Mouse (Mus musculus): ENCODE results near the gene Zfp763. TPM values are rescaled to one million over a fixed set of nuclear protein-coding genes. Genes with fewer than 3 reads are reported as not detected.

Gene Zfp763
- polyA plus RNA-seq (2021; fragmentation: Nextera tagmentation) = 9.0 and 10.2 TPM in 2 replicates
- long read RNA-seq, experiment 1, transcript Zfp763-201 (4 exons, 3,407 nt) = major isoform, 18 of 25 reads
- long read RNA-seq, experiment 1, partial matches to known transcripts = 1 of 25 reads
- long read RNA-seq, experiment 1, other reads (novel, unspliced or antisense) = 6 of 25 reads
- long read RNA-seq, experiment 2, transcript Zfp763-201 (4 exons, 3,407 nt) = major isoform, 108 of 118 reads
- long read RNA-seq, experiment 2, partial matches to known transcripts = 0 of 118 reads
- long read RNA-seq, experiment 2, other reads (novel, unspliced or antisense) = 8 of 118 reads

DNA sequence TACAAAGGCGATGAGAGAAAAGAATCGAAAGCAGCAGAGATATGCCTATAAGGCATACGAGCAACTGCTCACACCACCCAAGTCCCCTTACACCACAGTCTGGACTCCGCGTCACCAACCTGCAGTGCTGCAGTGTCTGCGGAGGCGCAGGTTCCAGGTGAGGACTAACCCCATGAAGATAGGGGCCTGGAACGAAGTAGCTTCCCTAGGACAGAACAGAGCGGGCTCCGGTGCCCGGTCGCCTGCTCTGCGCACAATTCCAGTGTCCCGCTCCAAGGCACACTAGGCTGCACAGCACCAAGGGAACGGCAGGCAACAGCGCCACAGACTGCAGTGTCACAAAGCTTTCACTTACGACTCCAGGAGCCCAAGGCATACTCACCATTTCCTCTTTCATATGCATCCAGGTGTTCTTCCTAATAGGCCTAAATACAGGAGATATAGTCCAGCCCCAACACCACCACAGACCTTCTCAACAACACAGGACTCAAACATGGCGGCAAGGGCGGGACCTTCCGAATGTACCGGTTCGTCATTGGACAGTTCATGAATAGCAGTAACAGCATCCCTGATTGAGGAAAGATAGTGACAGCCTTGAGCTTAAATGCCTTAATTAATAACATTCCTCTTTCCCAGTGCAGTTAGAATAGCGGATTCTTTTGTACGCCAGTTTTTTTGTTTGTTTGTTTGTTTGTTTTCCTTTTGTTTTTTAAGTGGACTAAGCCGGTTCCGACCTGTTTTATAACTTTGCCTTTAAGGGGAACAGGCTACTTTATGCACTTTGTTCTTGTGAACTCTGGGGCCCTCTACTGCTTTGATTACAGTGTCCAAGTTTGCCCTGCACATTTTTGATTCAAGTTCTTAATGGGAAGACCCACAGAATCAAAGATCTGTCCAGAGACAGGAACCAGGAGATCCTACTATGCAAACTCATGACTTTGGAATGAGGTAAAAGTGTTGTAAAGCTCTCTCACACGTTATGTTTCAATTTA lies at the start of gene Zfp763:
TSS of gene Zfp763 (minus strand) at position 503 of the 992 bp plus-strand sequence.

DNA sequence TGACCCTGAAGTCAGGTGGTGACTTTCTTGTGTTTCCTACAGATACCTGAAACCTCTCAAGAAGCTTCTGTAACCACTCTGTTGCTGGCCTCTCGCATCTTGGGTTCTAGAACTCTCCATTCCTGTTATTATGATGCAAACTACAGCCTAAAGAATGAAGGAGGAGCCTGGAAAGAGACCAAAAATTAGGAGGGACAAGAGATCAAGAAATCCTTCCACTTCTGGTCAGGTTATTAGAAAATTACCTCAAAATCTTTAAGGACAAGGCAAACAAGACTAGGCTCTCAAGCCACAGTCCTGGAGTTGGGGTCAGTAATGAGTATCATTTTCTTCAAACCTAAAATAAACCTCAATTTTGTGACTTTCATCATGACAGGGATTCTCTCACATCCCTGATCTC lies 34.8 kb upstream of the Zfp763 start, which contains the start of gene 4921501E09Rik:
TSS of gene 4921501E09Rik (minus strand) at position 101 of the 400 bp plus-strand sequence.

DNA sequence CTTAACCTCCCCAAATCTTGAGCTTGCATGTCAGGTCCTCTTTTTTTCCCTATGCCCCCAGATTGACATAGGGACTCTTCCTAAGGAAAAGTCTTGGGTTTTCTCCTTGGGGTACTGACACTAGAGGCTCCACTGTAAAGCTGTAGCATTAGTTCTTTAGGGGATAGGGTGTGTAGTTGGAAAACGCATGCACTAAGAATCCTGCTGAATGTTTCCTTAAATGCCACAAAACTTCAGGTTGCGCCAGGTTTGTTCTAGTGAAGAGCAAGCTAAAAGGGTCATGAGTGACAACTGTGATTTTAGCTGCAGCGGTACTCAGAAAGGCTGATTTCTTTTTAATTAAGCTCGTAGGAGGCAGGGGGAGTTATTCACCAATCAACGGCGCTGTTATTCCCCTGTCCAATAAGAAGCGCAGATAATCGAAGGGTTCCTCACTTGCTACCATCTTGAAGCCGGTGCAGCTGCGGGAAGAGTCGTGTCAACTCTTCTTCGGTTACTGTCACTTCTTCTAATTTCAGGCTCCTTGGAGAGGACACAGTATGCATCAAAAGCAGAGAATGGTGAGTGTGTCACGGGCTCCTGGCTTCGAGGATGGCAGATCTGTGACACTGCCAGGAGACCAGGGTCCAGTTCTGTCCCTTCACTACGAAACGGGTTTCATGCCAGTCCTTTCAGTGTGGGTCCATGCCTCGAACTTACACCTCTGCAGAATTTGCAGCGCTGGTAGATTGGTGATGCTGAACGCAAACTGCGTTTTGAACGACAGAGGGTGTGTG lies 40.3 kb downstream of the Zfp763 start, which contains the start of gene Zfp952:
TSS of gene Zfp952 (plus strand) at position 431 of the 776 bp plus-strand sequence.

Other genes starting within 250 kb of the Zfp763 start
- gene Zfp871, start 245.1 kb downstream of the Zfp763 start, polyA plus RNA-seq (2021; fragmentation: Nextera tagmentation) = 8.2 and 13.9 TPM in 2 replicates
- 2.4 and 3.6 TPM in 2 replicates for gene Zfp811, start 223.5 kb downstream of the Zfp763 start, polyA plus RNA-seq (2021; fragmentation: Nextera tagmentation)
- gene Zfp799, start 203.1 kb downstream of the Zfp763 start, polyA plus RNA-seq (2021; fragmentation: Nextera tagmentation) = 12.1 and 12.7 TPM in 2 replicates
- gene Zfp870, start 141.8 kb downstream of the Zfp763 start, polyA plus RNA-seq (2021; fragmentation: Nextera tagmentation) = 2.6 and 2.8 TPM in 2 replicates
- 9.2 and 10.1 TPM in 2 replicates for gene Cyp4f14, start 116.1 kb downstream of the Zfp763 start, polyA plus RNA-seq (2021; fragmentation: Nextera tagmentation)
- 8.4 and 9.0 TPM in 2 replicates for gene Cyp4f13, start 86.0 kb downstream of the Zfp763 start, polyA plus RNA-seq (2021; fragmentation: Nextera tagmentation)
- 4.0 and 4.2 TPM in 2 replicates for gene Zfp472, start 67.6 kb downstream of the Zfp763 start, polyA plus RNA-seq (2021; fragmentation: Nextera tagmentation)
- 9.7 and 10.0 TPM in 2 replicates for gene Zfp952, start 40.3 kb downstream of the Zfp763 start, polyA plus RNA-seq (2021; fragmentation: Nextera tagmentation)
- gene 4921501E09Rik, start 34.7 kb upstream of the Zfp763 start, polyA plus RNA-seq (2021; fragmentation: Nextera tagmentation) = not detected in 2 replicates
- gene Zfp563, start 55.9 kb upstream of the Zfp763 start, polyA plus RNA-seq (2021; fragmentation: Nextera tagmentation) = 9.9 TPM in 2 replicates
- gene Morc2b, start 106.3 kb upstream of the Zfp763 start, polyA plus RNA-seq (2021; fragmentation: Nextera tagmentation) = 0.84 and 0.85 TPM in 2 replicates
- not detected in 2 replicates for gene Olfr55, start 135.0 kb upstream of the Zfp763 start, polyA plus RNA-seq (2021; fragmentation: Nextera tagmentation)
- gene Olfr239, start 157.9 kb upstream of the Zfp763 start, polyA plus RNA-seq (2021; fragmentation: Nextera tagmentation) = not detected in 2 replicates
- gene Olfr1564, start 188.3 kb upstream of the Zfp763 start, polyA plus RNA-seq (2021; fragmentation: Nextera tagmentation) = not detected in 2 replicates
- gene Zfp955a, start 221.7 kb upstream of the Zfp763 start, polyA plus RNA-seq (2021; fragmentation: Nextera tagmentation) = 4.3 and 4.9 TPM in 2 replicates
- 0.01 TPM in 1 of 2 replicates, not detected in the other for gene Olfr63, start 231.3 kb upstream of the Zfp763 start, polyA plus RNA-seq (2021; fragmentation: Nextera tagmentation)

Measured in layer of hippocampus, adult 6 months (tissue).